Mouse (Mus musculus) spleen, adult 2 months (tissue): ENCODE results near the gene 4930433I11Rik. TPM values are rescaled to one million over a fixed set of nuclear protein-coding genes. Genes with fewer than 3 reads are reported as not detected.
"Not testable (repeated sequence)": the region's sequence is repeated elsewhere in the genome, so short reads cannot be mapped to it uniquely, and the experiment has no call there.

Experiments
- DNase-seq, 2 experiments: peaks; one replicate each; pipeline versions ENCODE4 v3.0.0 to v3.0.0-alpha.2; 2012 to 2021; ENCODE audit warnings: low spot score in 2 of 2, low read depth in 1 of 2
- H3K27ac ChIP-seq: fragments of 200-500 bp; 2 replicates; pipeline ENCODE4 v1.5.1; 2012; ENCODE audit warnings: low read length, inconsistent platforms; ENCODE audit not compliant: insufficient read depth
- H3K27me3 ChIP-seq: fragments of 200-500 bp; 2 replicates; pipeline ENCODE4 v1.6.1; 2012; ENCODE audit warnings: mild to moderate bottlenecking, moderate library complexity, low read length, inconsistent platforms; ENCODE audit not compliant: control insufficient read depth, insufficient read depth
- H3K36me3 ChIP-seq: fragments of 200-500 bp; 2 replicates; pipeline ENCODE4 v1.6.1; 2012; ENCODE audit warnings: mild to moderate bottlenecking, low read length, inconsistent platforms; ENCODE audit not compliant: control insufficient read depth, insufficient read depth
- H3K4me1 ChIP-seq: fragments of 200-500 bp; 2 replicates; pipeline ENCODE4 v1.6.1; 2011; ENCODE audit warnings: inconsistent platforms; ENCODE audit not compliant: control insufficient read depth, insufficient read depth, insufficient read length
- H3K4me3 ChIP-seq: fragments of 200-500 bp; 2 replicates; pipeline ENCODE4 v1.5.1; 2011; ENCODE audit warnings: mild to moderate bottlenecking, inconsistent platforms; ENCODE audit not compliant: insufficient read depth, insufficient read length; ENCODE audit errors: extremely low read depth
- CTCF ChIP-seq: fragments of 200-500 bp; IDR thresholded peaks from 2 replicates; pipeline ENCODE4 v1.5.1; 2011; ENCODE audit warnings: mild to moderate bottlenecking, inconsistent platforms; ENCODE audit not compliant: insufficient read depth, insufficient read length, insufficient replicate concordance; ENCODE audit errors: extremely low read depth
- POLR2A ChIP-seq: fragments of 200-500 bp; IDR thresholded peaks from 2 replicates; pipeline ENCODE4 v1.6.1; 2011; ENCODE audit warnings: low read depth, low read length, inconsistent platforms
- WGBS: fragments of 180-500 bp; shearing (Covaris S2); methylation state at CpG from one replicate; pipeline ENCODE4 v1.1.7; 2018; 5-methylcytosine and 5-hydroxymethylcytosine counted together
- polyA plus RNA-seq: library from polyadenylated mRNA; depleted of rRNA; stranded (reverse); fragments of >200 nt; gene quantifications from 2 replicates; pipeline ENCODE4 v1.2.3, GENCODE M21; 2012; rRNA removed

The 4930433I11Rik gene
- not detected in 2 replicates for polyA plus RNA-seq

- Histone ChIP-seq H3K36me3 (no peaks in the 10 kb centered on the region), H3K4me3 (no peak within 1 kb of the TSS), H3K4me1 (no peaks in the 10 kb centered on the region), H3K27me3 (no peaks in the 10 kb centered on the region), H3K27ac (no peak within 1 kb of the TSS)
- 78% methylated on average over 1 of the region's 1 CpGs for WGBS
- TF ChIP-seq POLR2A: no peak
- no peak for DNase-seq
Observed at GRCm38 (mm10) chr7:40987243-40987642, at the start of gene 4930433I11Rik. Gene 4930433I11Rik (plus strand): TSS chr7:40987543.

DNA sequence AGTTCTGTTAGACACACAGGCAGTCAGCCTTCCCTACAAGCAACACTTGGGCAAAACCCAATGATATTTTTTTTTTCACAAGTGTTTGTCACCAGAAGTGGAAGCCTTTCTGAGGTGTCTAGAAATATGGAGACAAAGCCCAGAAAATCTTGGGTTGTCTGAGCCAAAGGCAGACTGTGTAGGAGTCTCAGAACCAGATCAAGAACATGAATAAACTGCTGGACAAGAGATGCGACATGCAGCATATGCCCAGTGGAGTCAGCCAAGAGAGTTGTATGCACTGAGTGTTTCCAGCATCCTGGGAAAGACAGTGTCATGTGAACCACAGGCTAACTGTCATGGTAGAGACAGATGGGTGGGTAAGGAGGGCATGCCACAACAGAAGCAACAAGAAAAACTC is 48.0 kb upstream of the 4930433I11Rik start:
- no peaks in the 10 kb centered on the region for H3K27me3 ChIP-seq
- H3K36me3 ChIP-seq: no peaks in the 10 kb centered on the region
- H3K4me3 ChIP-seq: no peak overlapping the region
- TF ChIP-seq CTCF (no peak), POLR2A (no peak)
- H3K4me1 ChIP-seq: no peaks in the 10 kb centered on the region
- no peak for DNase-seq
- H3K27ac ChIP-seq: no peak overlapping the region
- 91% methylated on average over 1 of the region's 1 CpGs for WGBS

- no peak overlapping the region for H3K27ac ChIP-seq
- no peak for DNase-seq
- H3K4me3 ChIP-seq: no peak overlapping the region
- 65% methylated on average over 3 of the region's 3 CpGs for WGBS
- no peaks in the 10 kb centered on the region for H3K27me3 ChIP-seq
- no peaks in the 10 kb centered on the region for H3K36me3 ChIP-seq
- H3K4me1 ChIP-seq: no peaks in the 10 kb centered on the region
- no peak for TF ChIP-seq CTCF
- no peak for TF ChIP-seq POLR2A
Observed at GRCm38 (mm10) chr7:40942233-40942935, 45.0 kb upstream of the 4930433I11Rik start.

GRCm38 (mm10) chr7:41032419-41032818 is 45.1 kb downstream of the 4930433I11Rik start, which contains the start of gene Gm4884:
Gene Gm4884 (plus strand): TSS chr7:41032719.
- H3K27me3 ChIP-seq, H3K36me3 ChIP-seq, H3K27ac ChIP-seq, H3K4me1 ChIP-seq, H3K4me3 ChIP-seq, DNase-seq: not testable (repeated sequence)
- 86% methylated on average over 1 of the region's 1 CpGs for WGBS

DNA sequence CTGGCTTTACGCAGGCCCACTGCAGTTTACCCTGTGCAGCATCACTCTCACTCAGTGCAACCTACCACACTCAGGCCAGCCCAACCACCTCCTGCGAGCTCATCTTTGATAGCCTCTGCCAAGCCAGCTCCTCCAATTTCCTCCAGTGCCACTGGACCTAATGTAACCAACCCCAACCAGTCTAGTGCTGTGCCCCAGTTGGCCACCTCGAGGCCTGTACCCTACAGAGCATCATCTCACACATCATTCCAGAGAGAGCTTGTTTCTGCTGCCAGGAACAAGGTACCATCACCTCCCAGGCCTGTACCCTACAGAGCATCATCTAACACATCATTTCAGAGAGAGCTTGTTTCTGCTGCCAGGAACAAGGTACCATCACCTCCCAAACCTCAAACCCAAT is 56.7 kb downstream of the 4930433I11Rik start:
- not testable (repeated sequence) for H3K27me3 ChIP-seq, H3K4me1 ChIP-seq, H3K36me3 ChIP-seq, DNase-seq, H3K4me3 ChIP-seq, H3K27ac ChIP-seq
- 68% methylated on average over 3 of the region's 3 CpGs for WGBS

Other genes starting within 250 kb of the 4930433I11Rik start
- 0.27 and 0.30 TPM in 2 replicates for gene Vstm2b, start 89.2 kb upstream of the 4930433I11Rik start, polyA plus RNA-seq
- not detected in 2 replicates for gene Gm4884, start 45.2 kb downstream of the 4930433I11Rik start, polyA plus RNA-seq
- not detected in 2 replicates for gene Gm5592, start 166.3 kb downstream of the 4930433I11Rik start, polyA plus RNA-seq